Mouse (Mus musculus) stomach, postnatal 0 days (tissue): Measurements from ENCODE around the gene Cdca7l.

Experiments used
- CTCF ChIP-seq: IDR thresholded peaks from 2 replicates; pipeline ENCODE4 v1.5.1; 2016; ENCODE audit warnings: antibody characterized with exemption, low read depth, mild to moderate bottlenecking, moderate library complexity
- EP300 ChIP-seq: optimal IDR thresholded peaks from 2 replicates; pipeline ENCODE3; 2016; ENCODE audit warnings: antibody characterized with exemption

DNA sequence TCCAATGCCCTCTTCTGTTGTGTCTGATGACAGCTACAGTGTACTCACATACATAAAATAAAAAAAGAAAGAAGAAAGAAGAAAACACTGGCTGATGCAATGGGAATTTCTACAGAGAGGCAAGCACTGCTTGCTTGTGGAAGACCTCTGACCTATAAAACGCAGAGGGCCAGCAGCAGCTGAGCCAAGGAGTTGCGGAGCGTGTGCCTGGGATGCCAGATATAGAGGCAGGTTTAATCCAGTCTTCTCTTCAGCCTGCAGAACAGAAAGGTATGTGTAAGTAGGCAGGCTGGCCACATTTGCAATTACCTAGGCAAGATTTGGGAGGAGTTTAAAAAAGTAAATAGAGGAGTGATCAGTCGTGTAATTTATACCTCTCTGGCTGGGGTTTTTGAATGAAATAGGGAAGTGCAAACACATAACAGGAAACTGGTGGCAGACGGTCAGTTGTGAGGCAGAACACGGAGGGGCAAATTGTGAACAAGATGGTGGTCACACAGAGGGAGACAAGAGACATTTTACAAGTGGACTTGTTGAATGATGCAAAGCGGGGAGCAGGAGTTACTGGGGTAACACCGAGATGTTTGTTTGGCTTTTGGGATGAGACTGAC lies 27.4 kb downstream of the Cdca7l start:
- no peak for TF ChIP-seq EP300
- TF ChIP-seq CTCF = no peak
